Mouse (Mus musculus): ENCODE measurements around the gene Plppr5.

Gene Plppr5

GRCm38 (mm10) chr3:117574529-117575252 lies at the start of gene Plppr5:
Plppr5 (plus strand) TSS chr3:117574836.
- no peak for DNase-seq

- DNase-seq: no peak
Observed at GRCm38 (mm10) chr3:117549899-117550298, 24.7 kb upstream of the Plppr5 start.

GRCm38 (mm10) chr3:117550526-117550925 lies 24.1 kb upstream of the Plppr5 start:
- DNase-seq: no peak

- DNase-seq: no peak
Observed at GRCm38 (mm10) chr3:117556972-117557371, 17.7 kb upstream of the Plppr5 start.

GRCm38 (mm10) chr3:117575253-117575927 lies 754 bp downstream of the Plppr5 start:
- DNase-seq: no peak

GRCm38 (mm10) chr3:117575928-117576254 lies 1.3 kb downstream of the Plppr5 start:
- no peak for DNase-seq

- no peak for DNase-seq
Observed at GRCm38 (mm10) chr3:117577349-117577748, 2.7 kb downstream of the Plppr5 start.

- DNase-seq: no peak
Observed at GRCm38 (mm10) chr3:117582628-117583027, 8.0 kb downstream of the Plppr5 start.

- no peak for DNase-seq
Observed at GRCm38 (mm10) chr3:117602404-117602803, 27.8 kb downstream of the Plppr5 start.

- DNase-seq: no peak
Observed at GRCm38 (mm10) chr3:117603458-117603857, 28.8 kb downstream of the Plppr5 start.

- no peak for DNase-seq
Observed at GRCm38 (mm10) chr3:117606383-117606782, 31.7 kb downstream of the Plppr5 start.

- DNase-seq: no peak
Observed at GRCm38 (mm10) chr3:117611453-117611852, 36.8 kb downstream of the Plppr5 start.

GRCm38 (mm10) chr3:117614856-117615255 lies 40.2 kb downstream of the Plppr5 start:
- DNase-seq: no peak

- DNase-seq: no peak
Observed at GRCm38 (mm10) chr3:117625257-117626001, 50.8 kb downstream of the Plppr5 start.

- no peak for DNase-seq
Observed at GRCm38 (mm10) chr3:117628799-117629198, 54.2 kb downstream of the Plppr5 start.

GRCm38 (mm10) chr3:117630332-117630731 lies 55.7 kb downstream of the Plppr5 start:
- DNase-seq: no peak

GRCm38 (mm10) chr3:117648612-117649011 lies 74.0 kb downstream of the Plppr5 start:
- DNase-seq: no peak

GRCm38 (mm10) chr3:117664316-117664715 lies 89.7 kb downstream of the Plppr5 start:
- DNase-seq: no peak

- no peak for DNase-seq
Observed at GRCm38 (mm10) chr3:117679189-117679588, 104.6 kb downstream of the Plppr5 start.

- DNase-seq: no peak
Observed at GRCm38 (mm10) chr3:117684640-117685039, 110.0 kb downstream of the Plppr5 start.

GRCm38 (mm10) chr3:117686036-117686435 lies 111.4 kb downstream of the Plppr5 start:
- no peak for DNase-seq

GRCm38 (mm10) chr3:117686648-117687047 lies 112.0 kb downstream of the Plppr5 start:
- DNase-seq: no peak

GRCm38 (mm10) chr3:117694736-117695135 lies 120.1 kb downstream of the Plppr5 start:
- DNase-seq: no peak

- DNase-seq: no peak
Observed at GRCm38 (mm10) chr3:117696350-117696749, 121.7 kb downstream of the Plppr5 start.

Data from B cell, adult 2 months (primary cell).